Mouse (Mus musculus): Measurements from ENCODE around the gene Polg. TPM values are rescaled to one million over a fixed set of nuclear protein-coding genes. Genes with fewer than 3 reads are reported as not detected.
A peak's percentile ranks its signal among the peaks of the same experiment; 100 is the strongest.

Polg gene
- polyA plus RNA-seq, 1 experiment from 2014 or later, result 27.0 TPM

GRCm38 (mm10) chr7:79501581-79502031 is 35.4 kb upstream of the Polg start:
- 5% methylated on average over 8 of the region's 8 CpGs for WGBS
- Histone ChIP-seq H3K9ac (peak overlapping the region; percentile 88), H3K27me3 (replicated peaks) (peaks cover 27% of the 10 kb centered on the region; the same call in 1 of the 2 replicates), H3K4me2 (peak overlapping the region; percentile 73), H3K36me3 (replicated peaks) (no peaks in the 10 kb centered on the region), H3K9me3 (no peaks in the 10 kb centered on the region), H3K4me1 (peaks cover 53% of the 10 kb centered on the region), H3K27ac (peak overlapping the region; percentile 89), H3K4me3 (peak overlapping the region; percentile 79)
- no peak for ATAC-seq (replicated peaks)

GRCm38 (mm10) chr7:79500681-79501306 is 34.6 kb upstream of the Polg start:
- no peak for ATAC-seq (replicated peaks)
- Histone ChIP-seq H3K36me3 (replicated peaks) (no peaks in the 10 kb centered on the region), H3K4me3 (peak overlapping the region; percentile 79), H3K4me1 (peaks cover 51% of the 10 kb centered on the region), H3K4me2 (peak overlapping the region; percentile 73), H3K27ac (peak overlapping the region; percentile 89), H3K27me3 (replicated peaks) (peaks cover 25% of the 10 kb centered on the region; the same call in 1 of the 2 replicates), H3K9ac (peak overlapping the region; percentile 88), H3K9me3 (no peaks in the 10 kb centered on the region)
- 3% methylated on average over 3 of the region's 3 CpGs for WGBS

- peak; percentile 76 for ATAC-seq (replicated peaks)
- H3K27ac ChIP-seq, result peak overlapping the region; percentile 89
- H3K9ac ChIP-seq, result peak overlapping the region; percentile 88
- peak overlapping the region; percentile 73 for H3K4me2 ChIP-seq
- peaks cover 26% of the 10 kb centered on the region; the same call in 1 of the 2 replicates for H3K27me3 ChIP-seq (replicated peaks)
- peaks cover 51% of the 10 kb centered on the region for H3K4me1 ChIP-seq
- H3K36me3 ChIP-seq (replicated peaks), result no peaks in the 10 kb centered on the region
- no peaks in the 10 kb centered on the region for H3K9me3 ChIP-seq
- peak overlapping the region; percentile 79 for H3K4me3 ChIP-seq
- WGBS, result 1% methylated on average over 64 of the region's 72 CpGs
Observed at GRCm38 (mm10) chr7:79499596-79500570, 33.7 kb upstream of the Polg start.

- peak overlapping the region; percentile 88 for H3K9ac ChIP-seq
- H3K4me2 ChIP-seq, result peak overlapping the region; percentile 73
- no peaks in the 10 kb centered on the region for H3K36me3 ChIP-seq (replicated peaks)
- H3K27ac ChIP-seq, result peak overlapping the region; percentile 89
- WGBS, result under 1% methylated on average over 35 of the region's 35 CpGs
- peak overlapping the region; percentile 79 for H3K4me3 ChIP-seq
- peaks cover 30% of the 10 kb centered on the region; the same call in 1 of the 2 replicates for H3K27me3 ChIP-seq (replicated peaks)
- H3K4me1 ChIP-seq, result peaks cover 45% of the 10 kb centered on the region
- H3K9me3 ChIP-seq, result no peaks in the 10 kb centered on the region
- ATAC-seq (replicated peaks), result 0 out of 2 replicates have a peak, but pooled peaks have one; percentile 0
Observed at GRCm38 (mm10) chr7:79498965-79499595, 32.9 kb upstream of the Polg start.

- H3K4me1 ChIP-seq, result peaks cover 39% of the 10 kb centered on the region
- H3K27me3 ChIP-seq (replicated peaks), result peaks cover 31% of the 10 kb centered on the region; the same call in 1 of the 2 replicates
- no peak for ATAC-seq (replicated peaks)
- no peaks in the 10 kb centered on the region for H3K36me3 ChIP-seq (replicated peaks)
- no peak overlapping the region for H3K9ac ChIP-seq
- H3K9me3 ChIP-seq, result no peaks in the 10 kb centered on the region
- peak overlapping the region; percentile 73; the same call in 1 of the 2 replicates for H3K4me2 ChIP-seq
- H3K27ac ChIP-seq, result peak overlapping the region; percentile 58; the same call in 1 of the 2 replicates
- WGBS, result 14% methylated on average over 6 of the region's 6 CpGs
- H3K4me3 ChIP-seq, result no peak overlapping the region
Observed at GRCm38 (mm10) chr7:79498356-79498755, 32.2 kb upstream of the Polg start.

- Histone ChIP-seq H3K9me3 (no peaks in the 10 kb centered on the region), H3K27ac (peak overlapping the region; percentile 58), H3K4me1 (peaks cover 32% of the 10 kb centered on the region), H3K9ac (no peak overlapping the region), H3K36me3 (replicated peaks) (no peaks in the 10 kb centered on the region), H3K4me2 (peak overlapping the region; percentile 73; the same call in 1 of the 2 replicates), H3K4me3 (no peak overlapping the region), H3K27me3 (replicated peaks) (peaks cover 26% of the 10 kb centered on the region; the same call in 1 of the 2 replicates)
- no peak for ATAC-seq (replicated peaks)
- WGBS, result 7% methylated on average over 20 of the region's 20 CpGs
Observed at GRCm38 (mm10) chr7:79497701-79498115, 31.5 kb upstream of the Polg start.

GRCm38 (mm10) chr7:79496816-79497328 is 30.7 kb upstream of the Polg start:
- 10% methylated on average over 9 of the region's 9 CpGs for WGBS
- H3K27ac ChIP-seq, result peak overlapping the region; percentile 58
- no peaks in the 10 kb centered on the region for H3K9me3 ChIP-seq
- no peak for ATAC-seq (replicated peaks)
- H3K4me2 ChIP-seq, result peak overlapping the region; percentile 64; the same call in 1 of the 2 replicates
- no peak overlapping the region for H3K4me3 ChIP-seq
- H3K27me3 ChIP-seq (replicated peaks), result peaks cover 19% of the 10 kb centered on the region; the same call in 1 of the 2 replicates
- no peak overlapping the region for H3K9ac ChIP-seq
- no peaks in the 10 kb centered on the region for H3K36me3 ChIP-seq (replicated peaks)
- peaks cover 24% of the 10 kb centered on the region for H3K4me1 ChIP-seq

- H3K9ac ChIP-seq, result 0 out of 2 replicates have a peak overlapping the region, but pooled peaks have one; percentile 18
- peak; percentile 63 for ATAC-seq (replicated peaks)
- peaks cover 19% of the 10 kb centered on the region for H3K4me1 ChIP-seq
- peak overlapping the region; percentile 38 for H3K4me3 ChIP-seq
- peaks cover 19% of the 10 kb centered on the region; the same call in 1 of the 2 replicates for H3K27me3 ChIP-seq (replicated peaks)
- WGBS, result 1% methylated on average over 38 of the region's 38 CpGs
- no peaks in the 10 kb centered on the region for H3K9me3 ChIP-seq
- H3K27ac ChIP-seq, result peak overlapping the region; percentile 58
- H3K4me2 ChIP-seq, result peak overlapping the region; percentile 64
- no peaks in the 10 kb centered on the region for H3K36me3 ChIP-seq (replicated peaks)
Observed at GRCm38 (mm10) chr7:79495988-79496815, 30.0 kb upstream of the Polg start.

GRCm38 (mm10) chr7:79493915-79494314 is 27.8 kb upstream of the Polg start:
- Histone ChIP-seq H3K4me3 (no peak overlapping the region), H3K36me3 (replicated peaks) (no peaks in the 10 kb centered on the region), H3K9me3 (no peaks in the 10 kb centered on the region), H3K4me2 (no peak overlapping the region), H3K27me3 (replicated peaks) (peaks cover 19% of the 10 kb centered on the region; the same call in 1 of the 2 replicates), H3K4me1 (peaks cover 11% of the 10 kb centered on the region), H3K9ac (no peak overlapping the region), H3K27ac (no peak overlapping the region)
- ATAC-seq (replicated peaks), result no peak
- WGBS, result 9% methylated on average over 8 of the region's 8 CpGs

GRCm38 (mm10) chr7:79486528-79486927 is 20.4 kb upstream of the Polg start:
- Histone ChIP-seq H3K27me3 (replicated peaks) (no peaks in the 10 kb centered on the region), H3K36me3 (replicated peaks) (no peaks in the 10 kb centered on the region), H3K27ac (no peak overlapping the region), H3K4me3 (no peak overlapping the region), H3K9ac (no peak overlapping the region), H3K4me1 (no peaks in the 10 kb centered on the region), H3K4me2 (no peak overlapping the region), H3K9me3 (no peaks in the 10 kb centered on the region)
- no peak for ATAC-seq (replicated peaks)
- 63% methylated on average over 10 of the region's 10 CpGs for WGBS

All from midbrain, embryonic 15.5 days (tissue).